Mouse (Mus musculus) embryonic fibroblast, embryonic 13.5 days (primary cell): ENCODE data around the gene Arhgap10.

Experiments
- CTCF ChIP-seq: IDR thresholded peaks from 2 replicates; pipeline ENCODE4 v1.5.1; 2011; ENCODE audit warnings: mild to moderate bottlenecking, control low read depth, low read length, moderate library complexity, borderline replicate concordance; ENCODE audit not compliant: insufficient read depth
- POLR2A ChIP-seq: IDR thresholded peaks from 2 replicates; pipeline ENCODE4 v1.6.1; 2011; ENCODE audit warnings: low read depth, mild to moderate bottlenecking, control low read depth, low read length, moderate library complexity

- TF ChIP-seq CTCF (no peak), POLR2A (no peak)
Measured at GRCm38 (mm10) chr8:77501131-77501530, 16.6 kb downstream of the Arhgap10 start.
